Mouse (Mus musculus): ENCODE measurements around the gene Cidec.

DNA sequence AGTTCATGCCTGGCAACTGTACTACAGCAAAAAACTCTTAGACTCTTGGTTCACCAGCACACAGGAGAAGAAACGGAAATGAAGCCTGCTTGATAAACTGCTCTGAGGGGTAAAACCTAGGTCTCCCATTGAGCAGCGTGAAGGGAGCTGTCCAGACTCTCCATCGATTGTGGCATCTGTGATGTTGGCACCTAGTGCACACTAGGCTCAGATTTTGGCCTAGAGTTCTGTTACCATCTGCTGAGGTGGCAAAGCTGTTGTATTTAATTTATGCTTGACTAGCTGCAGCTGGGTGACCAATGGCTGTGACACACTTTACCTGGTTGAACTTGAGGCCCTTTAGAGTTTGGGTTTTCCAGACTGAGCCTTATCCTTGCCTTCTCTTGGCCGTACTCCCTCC, 12.1 kb upstream of the Cidec start:
- TF ChIP-seq POLR2A (IDR thresholded peaks at IDR 0.05; ENCODE audit: low read depth, low read length), result no peak
- no peak for TF ChIP-seq CTCF (IDR thresholded peaks at IDR 0.05; ENCODE audit: extremely low read depth, insufficient read depth, insufficient read length, insufficient replicate concordance)
